Mouse (Mus musculus): ENCODE data around the gene Rnf187. TPM values are rescaled to one million over a fixed set of nuclear protein-coding genes. Genes with fewer than 3 reads are reported as not detected.

The Rnf187 gene
- total and polyA plus RNA-seq, 3 experiments = 280 to 3,830 (median 337) TPM

GRCm38 (mm10) chr11:58971796-58972195, 33.1 kb upstream of the Rnf187 start:
- no peak for DNase-seq (ENCODE audit: low read depth, low spot score)
- Histone ChIP-seq H3K9ac (ENCODE audit: control insufficient read depth, low read depth, low read length, poor library complexity, severe bottlenecking) (no peak overlapping the region), H3K27me3 (ENCODE audit: control insufficient read depth in 1 of 2, insufficient read depth in 2 of 2, low read length in 2 of 2) (no peaks in the 10 kb centered on the region), H3K9me3 (replicated peaks; ENCODE audit: insufficient read depth, low read length) (no peaks in the 10 kb centered on the region), H3K27ac (ENCODE audit: control insufficient read depth, low read depth, low read length) (no peak overlapping the region), H3K4me3 (ENCODE audit: control insufficient read depth in 1 of 2, insufficient read depth in 1 of 2, low read depth in 2 of 2, low read length in 2 of 2) (no peak overlapping the region), H3K36me3 (ENCODE audit: control insufficient read depth in 1 of 2, insufficient read depth in 2 of 2, low read length in 2 of 2) (peaks cover 0 to 16% of the 10 kb centered on the region in 2 experiments; a peak in 3 of 4 replicates), H3K4me1 (ENCODE audit: control insufficient read depth in 1 of 2, insufficient read depth in 2 of 2, low read length in 2 of 2) (peaks cover 4 to 24% of the 10 kb centered on the region in 2 experiments; a peak in 3 of 4 replicates), H3K79me2 (ENCODE audit: control insufficient read depth, insufficient read depth, low read length, poor library complexity) (peaks cover 11% of the 10 kb centered on the region)
- no peak for TF ChIP-seq NELFE (IDR thresholded peaks at IDR 0.05; ENCODE audit: low read depth, low read length)
- TF ChIP-seq MAZ (IDR thresholded peaks at IDR 0.05; ENCODE audit: low read depth, low read length) = no peak
- TF ChIP-seq TCF12 (IDR thresholded peaks at IDR 0.05; ENCODE audit: low read depth, low read length) = no peak
- TF ChIP-seq RCOR1 (IDR thresholded peaks at IDR 0.05; ENCODE audit: low read depth, low read length) = no peak
- TF ChIP-seq UBTF (IDR thresholded peaks at IDR 0.05; ENCODE audit: borderline replicate concordance, insufficient read depth, low read depth, low read length) = no peak
- no peak for TF ChIP-seq EP300 (IDR thresholded peaks at IDR 0.05; ENCODE audit: low read depth in 1 of 2, low read length in 2 of 2)
- no peak for TF ChIP-seq POLR2AphosphoS5 (IDR thresholded peaks at IDR 0.05; ENCODE audit: borderline replicate concordance, low read depth, low read length)
- no peak for TF ChIP-seq KAT2A (conservative IDR thresholded peaks at IDR 0.05; ENCODE audit: low read depth, low read length)
- no peak for TF ChIP-seq TAL1 (IDR thresholded peaks at IDR 0.05; ENCODE audit: low read length)
- no peak for TF ChIP-seq GATA1 (IDR thresholded peaks at IDR 0.05; ENCODE audit: low read depth, low read length)
- no peak for TF ChIP-seq USF2 (IDR thresholded peaks at IDR 0.05; ENCODE audit: borderline replicate concordance in 1 of 2, insufficient read depth in 1 of 2, low read depth in 1 of 2, low read length in 2 of 2)
- TF ChIP-seq E2F4 (IDR thresholded peaks at IDR 0.05; ENCODE audit: borderline replicate concordance, low read depth, low read length) = no peak
- TF ChIP-seq TBP (IDR thresholded peaks at IDR 0.05; ENCODE audit: low read depth, low read length) = no peak
- TF ChIP-seq GABPA (IDR thresholded peaks at IDR 0.05; ENCODE audit: low read depth, low read length) = no peak
- no peak for TF ChIP-seq ETS1 (IDR thresholded peaks at IDR 0.05; ENCODE audit: low read depth, low read length)

GRCm38 (mm10) chr11:58970831-58971530, 32.3 kb upstream of the Rnf187 start:
- DNase-seq (ENCODE audit: low read depth, low spot score) = no peak
- peaks cover 0 to 24% of the 10 kb centered on the region in 2 experiments; a peak in 3 of 4 replicates for H3K4me1 ChIP-seq (ENCODE audit: control insufficient read depth in 1 of 2, insufficient read depth in 2 of 2, low read length in 2 of 2)
- TF ChIP-seq CTCF (IDR thresholded peaks at IDR 0.05 in 2 of 3, conservative IDR thresholded peaks at IDR 0.05 in 1 of 3; ENCODE audit: control insufficient read depth in 1 of 3, insufficient read depth in 1 of 3, low read depth in 2 of 3, low read length in 3 of 3, poor library complexity in 1 of 3, severe bottlenecking in 1 of 3) (peak; percentile 20 to 54 (median 33); a peak in 4 of 6 replicates), POLR2A (IDR thresholded peaks at IDR 0.05; ENCODE audit: control insufficient read depth in 1 of 2, insufficient read depth in 1 of 2, low read depth in 1 of 2, low read length in 2 of 2, poor library complexity in 1 of 2) (no peak)
- peaks cover 11% of the 10 kb centered on the region for H3K79me2 ChIP-seq (ENCODE audit: control insufficient read depth, insufficient read depth, low read length, poor library complexity)
- H3K9ac ChIP-seq (ENCODE audit: control insufficient read depth, low read depth, low read length, poor library complexity, severe bottlenecking) = no peak overlapping the region
- no peak overlapping the region for H3K27ac ChIP-seq (ENCODE audit: control insufficient read depth, low read depth, low read length)
- no peaks in the 10 kb centered on the region for H3K27me3 ChIP-seq (ENCODE audit: control insufficient read depth in 1 of 2, insufficient read depth in 2 of 2, low read length in 2 of 2)
- H3K9me3 ChIP-seq (replicated peaks; ENCODE audit: insufficient read depth, low read length) = no peaks in the 10 kb centered on the region
- no peak overlapping the region for H3K4me3 ChIP-seq (ENCODE audit: control insufficient read depth in 1 of 2, insufficient read depth in 1 of 2, low read depth in 2 of 2, low read length in 2 of 2)
- H3K36me3 ChIP-seq (ENCODE audit: control insufficient read depth in 1 of 2, insufficient read depth in 2 of 2, low read length in 2 of 2) = peaks cover 0 to 13% of the 10 kb centered on the region in 2 experiments; a peak in 3 of 4 replicates

Measured in MEL (cell line).